Mouse (Mus musculus): ENCODE results near the gene Ghr. TPM values are rescaled to one million over a fixed set of nuclear protein-coding genes. Genes with fewer than 3 reads are reported as not detected.

Gene Ghr
- polyA plus RNA-seq, 1 experiment from 2014 or later, result 65.6 TPM

DNA sequence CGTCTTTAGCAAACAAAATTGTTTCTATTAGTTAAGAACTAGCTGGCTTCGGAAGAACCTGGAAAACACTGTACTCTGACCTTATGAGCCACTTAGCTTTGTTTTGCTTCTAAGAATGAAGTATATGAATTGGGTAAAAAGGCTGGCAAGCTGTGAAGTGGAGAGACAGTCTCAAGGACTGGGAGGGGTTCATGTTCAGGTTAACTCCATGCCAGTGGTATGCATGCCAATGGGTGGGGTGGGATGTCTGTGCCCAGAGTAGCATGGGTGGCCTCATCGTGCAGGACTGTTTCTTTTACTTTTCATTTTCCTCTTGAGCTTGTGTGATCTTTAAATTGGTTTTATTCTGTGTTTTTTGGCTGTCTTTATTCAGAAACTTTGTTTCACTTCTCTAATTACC lies 165.6 kb downstream of the Ghr start:
- H3K9me3 ChIP-seq (ENCODE audit: low read length), result no peaks in the 10 kb centered on the region
- no peak overlapping the region for H3K4me2 ChIP-seq (ENCODE audit: low read depth, low read length)
- DNase-seq (no peak), ATAC-seq (no peak)
- no peaks in the 10 kb centered on the region for H3K27me3 ChIP-seq (ENCODE audit: insufficient read depth, low read length)
- WGBS (ENCODE audit: insufficient replicate concordance), result 67% methylated on average over 3 of the region's 3 CpGs
- H3K4me1 ChIP-seq (ENCODE audit: insufficient read depth), result no peaks in the 10 kb centered on the region
- no peak overlapping the region for H3K27ac ChIP-seq (ENCODE audit: low read depth)
- no peaks in the 10 kb centered on the region for H3K36me3 ChIP-seq (replicated peaks; ENCODE audit: insufficient read depth, low read length)
- no peak overlapping the region for H3K4me3 ChIP-seq (ENCODE audit: low read depth, low read length)
- H3K9ac ChIP-seq (replicated peaks), result no peak overlapping the region
- no peak for TF ChIP-seq CTCF (IDR thresholded peaks at IDR 0.05; ENCODE audit: low read depth)
- TF ChIP-seq EP300 (IDR thresholded peaks at IDR 0.05; ENCODE audit: low read depth), result no peak

DNA sequence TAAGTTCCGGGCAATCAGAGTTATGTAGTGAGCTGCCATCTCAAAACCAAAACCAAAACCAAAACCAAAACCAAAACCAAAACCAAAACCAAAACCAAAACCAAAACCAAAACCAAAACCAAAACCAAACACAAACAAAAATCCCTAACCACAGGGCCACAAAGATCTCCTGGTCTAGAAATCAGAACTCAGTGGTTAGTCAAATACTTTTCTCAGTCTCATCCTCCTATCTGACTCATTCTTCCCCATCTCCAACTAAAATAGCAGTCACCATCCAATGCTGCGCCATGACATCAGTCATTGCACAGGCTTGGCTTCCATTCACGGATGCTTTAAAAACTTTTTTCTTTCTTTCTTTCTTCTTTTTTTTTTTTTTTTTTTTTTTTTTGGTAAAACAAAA lies 170.2 kb downstream of the Ghr start:
- H3K9me3 ChIP-seq (ENCODE audit: low read length), result no peaks in the 10 kb centered on the region
- no peak overlapping the region for H3K4me3 ChIP-seq (ENCODE audit: low read depth, low read length)
- H3K4me2 ChIP-seq (ENCODE audit: low read depth, low read length), result no peak overlapping the region
- no peak for TF ChIP-seq CTCF (IDR thresholded peaks at IDR 0.05; ENCODE audit: low read depth)
- TF ChIP-seq EP300 (IDR thresholded peaks at IDR 0.05; ENCODE audit: low read depth), result no peak
- ATAC-seq (no peak), DNase-seq (no peak)
- H3K9ac ChIP-seq (replicated peaks), result no peak overlapping the region
- 80% methylated on average over 3 of the region's 3 CpGs for WGBS (ENCODE audit: insufficient replicate concordance)
- H3K27ac ChIP-seq (ENCODE audit: low read depth), result no peak overlapping the region
- H3K36me3 ChIP-seq (replicated peaks; ENCODE audit: insufficient read depth, low read length), result no peaks in the 10 kb centered on the region
- H3K4me1 ChIP-seq (ENCODE audit: insufficient read depth), result no peaks in the 10 kb centered on the region
- H3K27me3 ChIP-seq (ENCODE audit: insufficient read depth, low read length), result no peaks in the 10 kb centered on the region

DNA sequence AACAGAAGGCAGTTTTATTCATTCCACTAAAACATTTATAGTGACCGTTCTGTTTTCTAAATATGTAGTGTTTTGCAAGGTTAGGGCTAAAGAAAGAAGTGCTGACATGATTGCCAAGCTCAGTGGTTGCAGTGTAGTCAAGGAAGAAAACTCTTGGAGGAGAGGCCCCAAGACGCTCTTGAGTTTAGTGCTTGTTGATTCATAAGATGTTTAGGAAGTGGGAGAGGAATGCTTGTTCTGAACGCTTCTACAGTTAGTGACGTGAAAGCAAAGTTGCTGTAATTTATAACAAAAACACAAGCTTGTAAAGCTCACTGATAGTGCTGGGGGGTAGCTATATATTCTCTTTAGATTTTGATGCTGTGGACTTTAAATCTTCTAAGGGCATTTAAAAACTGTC lies 174.8 kb downstream of the Ghr start:
- 70% methylated on average over 4 of the region's 4 CpGs for WGBS (ENCODE audit: insufficient replicate concordance)
- Histone ChIP-seq H3K36me3 (replicated peaks; ENCODE audit: insufficient read depth, low read length) (no peaks in the 10 kb centered on the region), H3K9me3 (ENCODE audit: low read length) (no peaks in the 10 kb centered on the region), H3K4me2 (ENCODE audit: low read depth, low read length) (no peak overlapping the region), H3K27ac (ENCODE audit: low read depth) (no peak overlapping the region), H3K9ac (replicated peaks) (no peak overlapping the region), H3K4me1 (ENCODE audit: insufficient read depth) (no peaks in the 10 kb centered on the region), H3K27me3 (ENCODE audit: insufficient read depth, low read length) (no peaks in the 10 kb centered on the region), H3K4me3 (ENCODE audit: low read depth, low read length) (no peak overlapping the region)
- TF ChIP-seq CTCF (IDR thresholded peaks at IDR 0.05; ENCODE audit: low read depth) (no peak), EP300 (IDR thresholded peaks at IDR 0.05; ENCODE audit: low read depth) (no peak)
- ATAC-seq, result no peak
- DNase-seq, result no peak

- H3K4me3 ChIP-seq (ENCODE audit: low read depth, low read length), result no peak overlapping the region
- no peak overlapping the region for H3K4me2 ChIP-seq (ENCODE audit: low read depth, low read length)
- TF ChIP-seq EP300 (IDR thresholded peaks at IDR 0.05; ENCODE audit: low read depth) (no peak), CTCF (IDR thresholded peaks at IDR 0.05; ENCODE audit: low read depth) (no peak)
- no peaks in the 10 kb centered on the region for H3K36me3 ChIP-seq (replicated peaks; ENCODE audit: insufficient read depth, low read length)
- no peaks in the 10 kb centered on the region for H3K27me3 ChIP-seq (ENCODE audit: insufficient read depth, low read length)
- no peak overlapping the region for H3K27ac ChIP-seq (ENCODE audit: low read depth)
- ATAC-seq, result no peak
- no peaks in the 10 kb centered on the region for H3K9me3 ChIP-seq (ENCODE audit: low read length)
- no peak overlapping the region for H3K9ac ChIP-seq (replicated peaks)
- DNase-seq, result no peak
- no peaks in the 10 kb centered on the region for H3K4me1 ChIP-seq (ENCODE audit: insufficient read depth)
These were observed 184.1 kb downstream of the Ghr start for GRCm38 (mm10) chr15:3399196-3399595.

DNA sequence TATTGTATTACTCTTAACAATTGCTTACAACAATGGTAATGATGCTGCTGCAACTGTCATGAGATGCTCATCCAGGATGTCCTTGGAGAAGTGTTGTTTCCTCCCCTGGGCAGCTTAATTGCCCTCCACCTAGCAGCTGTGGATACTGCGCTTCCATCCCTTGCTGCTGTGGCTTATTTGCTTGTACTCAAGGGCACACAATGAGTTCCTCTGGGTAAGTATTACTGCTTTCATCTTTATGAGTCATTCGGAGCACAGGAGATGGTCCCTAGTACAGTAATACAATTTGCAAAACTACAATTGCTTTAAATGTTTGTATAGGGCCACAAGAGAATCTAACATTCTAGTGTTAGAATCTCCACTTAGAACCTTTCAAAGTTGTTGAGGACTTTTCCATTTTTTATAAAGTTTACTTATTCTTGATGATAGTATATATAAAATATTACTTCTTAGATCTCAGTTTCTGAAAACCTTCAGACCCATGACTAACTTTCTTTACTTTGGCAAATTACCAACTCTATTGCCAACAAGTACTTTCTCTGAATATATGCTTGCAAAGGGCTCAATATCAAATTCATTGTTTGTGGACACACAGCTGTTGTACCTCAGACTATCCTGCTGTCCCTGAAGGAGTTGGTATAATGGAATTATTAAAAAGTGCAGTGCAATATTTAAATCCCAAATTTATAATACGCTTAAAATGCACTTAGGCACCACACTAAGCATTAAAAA lies 185.8 kb downstream of the Ghr start:
- H3K36me3 ChIP-seq (replicated peaks; ENCODE audit: insufficient read depth, low read length), result no peaks in the 10 kb centered on the region
- 68% methylated on average over 3 of the region's 3 CpGs for WGBS (ENCODE audit: insufficient replicate concordance)
- ATAC-seq (no peak), DNase-seq (no peak)
- no peak overlapping the region for H3K27ac ChIP-seq (ENCODE audit: low read depth)
- TF ChIP-seq CTCF (IDR thresholded peaks at IDR 0.05; ENCODE audit: low read depth) (no peak), EP300 (IDR thresholded peaks at IDR 0.05; ENCODE audit: low read depth) (no peak)
- H3K27me3 ChIP-seq (ENCODE audit: insufficient read depth, low read length), result no peaks in the 10 kb centered on the region
- H3K4me2 ChIP-seq (ENCODE audit: low read depth, low read length), result no peak overlapping the region
- no peaks in the 10 kb centered on the region for H3K9me3 ChIP-seq (ENCODE audit: low read length)
- H3K4me1 ChIP-seq (ENCODE audit: insufficient read depth), result no peaks in the 10 kb centered on the region
- H3K9ac ChIP-seq (replicated peaks), result no peak overlapping the region
- H3K4me3 ChIP-seq (ENCODE audit: low read depth, low read length), result no peak overlapping the region

DNA sequence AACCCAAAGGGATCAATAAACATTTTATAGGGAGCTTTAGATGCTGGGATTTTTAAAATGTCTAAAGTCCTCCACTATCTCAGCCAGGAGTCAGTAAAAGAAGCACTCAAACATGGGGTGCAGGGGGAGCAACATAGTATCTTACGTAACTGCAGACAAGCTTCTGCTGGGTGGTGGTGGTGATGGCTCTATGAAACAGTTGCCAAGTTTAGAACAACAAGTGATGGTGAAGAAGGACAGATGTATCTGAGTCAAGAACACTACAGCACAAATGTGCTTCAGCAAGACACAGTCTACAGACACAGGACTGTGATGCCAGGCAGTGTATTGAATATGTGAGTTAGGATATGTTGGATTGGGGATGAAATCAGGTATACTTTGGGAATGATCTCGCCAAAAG lies 187.1 kb downstream of the Ghr start:
- no peaks in the 10 kb centered on the region for H3K36me3 ChIP-seq (replicated peaks; ENCODE audit: insufficient read depth, low read length)
- no peak for ATAC-seq
- no peak overlapping the region for H3K27ac ChIP-seq (ENCODE audit: low read depth)
- TF ChIP-seq CTCF (IDR thresholded peaks at IDR 0.05; ENCODE audit: low read depth), result no peak
- no peak for TF ChIP-seq EP300 (IDR thresholded peaks at IDR 0.05; ENCODE audit: low read depth)
- WGBS (ENCODE audit: insufficient replicate concordance), result 60% methylated on average over 2 of the region's 2 CpGs
- H3K9ac ChIP-seq (replicated peaks), result no peak overlapping the region
- H3K27me3 ChIP-seq (ENCODE audit: insufficient read depth, low read length), result no peaks in the 10 kb centered on the region
- H3K9me3 ChIP-seq (ENCODE audit: low read length), result no peaks in the 10 kb centered on the region
- no peaks in the 10 kb centered on the region for H3K4me1 ChIP-seq (ENCODE audit: insufficient read depth)
- H3K4me2 ChIP-seq (ENCODE audit: low read depth, low read length), result no peak overlapping the region
- DNase-seq, result no peak
- H3K4me3 ChIP-seq (ENCODE audit: low read depth, low read length), result no peak overlapping the region

GRCm38 (mm10) chr15:3395700-3396099 lies 187.6 kb downstream of the Ghr start:
- no peak for ATAC-seq
- 77% methylated on average over 3 of the region's 3 CpGs for whole genome bisulfite sequencing (ENCODE audit: insufficient replicate concordance)
- Histone ChIP-seq H3K4me2 (ENCODE audit: low read depth, low read length) (no peak overlapping the region), H3K9ac (replicated peaks) (no peak overlapping the region), H3K27ac (ENCODE audit: low read depth) (no peak overlapping the region), H3K9me3 (ENCODE audit: low read length) (no peaks in the 10 kb centered on the region), H3K4me3 (ENCODE audit: low read depth, low read length) (no peak overlapping the region), H3K36me3 (replicated peaks; ENCODE audit: insufficient read depth, low read length) (no peaks in the 10 kb centered on the region), H3K4me1 (ENCODE audit: insufficient read depth) (no peaks in the 10 kb centered on the region), H3K27me3 (ENCODE audit: insufficient read depth, low read length) (no peaks in the 10 kb centered on the region)
- DNase-seq, result no peak
- TF ChIP-seq EP300 (IDR thresholded peaks at IDR 0.05; ENCODE audit: low read depth) (no peak), CTCF (IDR thresholded peaks at IDR 0.05; ENCODE audit: low read depth) (no peak)
